Mouse (Mus musculus): ENCODE data around the gene Rcor1.

GRCm38 (mm10) chr12:111114593-111114992, 75.4 kb downstream of the Rcor1 start:
- TF ChIP-seq EP300 (IDR thresholded peaks at IDR 0.05; ENCODE audit: low read depth) (no peak), CTCF (IDR thresholded peaks at IDR 0.05; ENCODE audit: low read depth) (no peak)

Data from liver, postnatal 0 days (tissue).